Mouse (Mus musculus) erythroid progenitor cell, adult 5-6 weeks (primary cell): ENCODE results near the gene Ctxn1. TPM values are rescaled to one million over a fixed set of nuclear protein-coding genes. Genes with fewer than 3 reads are reported as not detected.

ENCODE experiments used
- ATAC-seq: replicated peaks from 2 replicates; pipeline ENCODE4 v1.8.0; 2016; ENCODE audit warnings: moderate number of reproducible peaks, mild to moderate bottlenecking, moderate TSS enrichment, inconsistent platforms; ENCODE audit not compliant: poor library complexity, low FRiP score, severe bottlenecking
- total RNA-seq, 2 experiments: library from RNA; stranded (forward) in 1 of 2; stranded (reverse) in 1 of 2; fragments of 150-400 nt in 1 of 2; fragments of 186-747, 209-891 nt in 1 of 2; gene quantifications; 2 replicates each; pipeline versions ENCODE4 v1.2.3 to v1.2.4; 2015 to 2017; ENCODE audit warnings: low replicate concordance in 2 of 2

The Ctxn1 gene
- total RNA-seq, 2 experiments from 2014 or later = 1.1 TPM; not detected in 1

GRCm38 (mm10) chr8:4252116-4252760 is 6.8 kb downstream of the Ctxn1 start:
- no peak for ATAC-seq

DNA sequence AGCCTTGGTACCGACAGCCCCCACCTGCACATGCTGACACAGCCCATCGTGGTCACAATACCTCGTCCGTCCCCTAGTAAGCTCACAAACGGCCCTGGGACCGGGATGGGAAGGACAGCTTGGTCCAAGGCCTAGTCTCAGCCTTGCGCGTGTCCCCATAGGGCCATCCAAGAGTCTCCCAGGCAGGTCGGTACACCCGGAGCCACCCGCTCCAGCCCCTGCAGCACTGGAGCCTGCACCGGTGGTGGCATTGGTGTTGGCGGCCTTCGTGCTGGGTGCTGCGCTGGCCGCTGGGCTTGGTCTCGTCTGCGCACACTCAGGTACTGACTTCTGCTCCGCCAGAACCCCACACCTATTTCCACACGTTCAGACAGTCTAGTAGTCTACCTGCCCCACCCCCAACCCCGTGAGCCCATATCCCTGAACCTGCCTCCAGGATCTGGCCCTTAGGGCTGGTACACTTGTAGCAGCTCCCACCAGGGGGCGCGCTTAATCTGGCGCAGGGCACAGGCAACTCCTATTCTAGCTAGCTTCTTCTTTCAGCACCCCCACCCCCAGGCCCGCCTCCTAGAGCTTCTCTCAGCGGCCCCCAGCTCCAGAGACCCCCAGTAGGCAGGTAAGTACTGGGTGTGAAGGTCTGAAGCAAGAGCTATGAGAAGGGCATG is 8.6 kb downstream of the Ctxn1 start:
- ATAC-seq = peak; percentile 52

GRCm38 (mm10) chr8:4249213-4249612 is 9.9 kb downstream of the Ctxn1 start:
- ATAC-seq = no peak

GRCm38 (mm10) chr8:4247951-4248540 is 11.0 kb downstream of the Ctxn1 start, which contains the start of gene Tgfbr3l:
Tgfbr3l (plus strand) TSS chr8:4248214.
- no peak for ATAC-seq

GRCm38 (mm10) chr8:4247241-4247640 is 11.8 kb downstream of the Ctxn1 start:
- no peak for ATAC-seq

GRCm38 (mm10) chr8:4245737-4246136 is 13.3 kb downstream of the Ctxn1 start:
- no peak for ATAC-seq

DNA sequence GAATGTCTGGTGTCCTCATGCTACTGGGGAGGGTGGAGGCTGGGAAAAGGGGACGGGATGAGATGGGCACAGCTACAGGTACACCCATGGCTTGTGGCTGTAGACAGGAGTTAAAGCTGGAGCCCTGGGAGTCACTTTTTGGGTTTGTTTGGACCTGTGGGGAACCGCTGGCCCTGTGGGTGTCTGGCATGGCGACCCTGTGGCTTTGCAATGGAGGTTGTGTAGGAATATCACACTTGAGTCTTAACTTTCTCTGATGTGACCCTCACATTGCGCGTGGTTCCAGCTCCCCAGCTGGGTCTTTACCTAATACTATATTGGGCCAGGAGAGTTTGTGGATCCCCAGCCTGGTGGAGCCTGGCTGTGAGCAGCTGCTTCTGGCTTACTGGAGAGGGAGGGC is 14.0 kb downstream of the Ctxn1 start:
- ATAC-seq = no peak

DNA sequence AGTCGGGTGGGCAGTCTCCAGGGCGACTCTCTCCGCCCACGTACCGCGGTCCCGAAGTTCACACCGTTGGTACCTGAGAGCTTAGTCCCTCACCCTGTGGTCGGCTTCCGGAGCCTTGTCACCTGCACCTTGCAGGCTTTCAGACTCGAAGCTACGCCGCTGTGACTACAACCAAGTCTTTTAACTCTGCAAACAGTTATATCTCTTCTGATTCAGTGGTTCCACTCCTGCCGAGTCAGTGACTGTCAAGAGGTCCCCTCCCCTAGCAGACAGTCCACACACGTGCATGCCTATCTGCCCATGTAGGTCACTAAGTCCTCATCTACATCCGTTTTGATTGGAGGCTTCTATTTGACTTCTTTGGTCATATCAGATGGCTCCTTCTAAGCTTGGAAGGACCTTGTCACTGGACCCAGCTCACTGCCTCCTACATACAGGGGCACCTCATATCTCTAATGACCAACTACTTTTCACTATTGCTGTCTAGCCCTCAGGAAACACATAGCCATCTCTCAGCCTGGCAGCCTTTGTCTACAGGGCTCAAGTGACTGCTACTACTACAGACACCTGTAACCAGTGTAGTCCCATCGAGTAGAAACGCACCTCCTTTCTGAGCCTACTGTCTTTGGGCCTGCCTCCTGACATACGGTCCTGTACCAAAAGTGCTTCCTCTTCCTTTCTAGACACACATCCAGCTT is 19.7 kb downstream of the Ctxn1 start:
- peak; percentile 7 for ATAC-seq

DNA sequence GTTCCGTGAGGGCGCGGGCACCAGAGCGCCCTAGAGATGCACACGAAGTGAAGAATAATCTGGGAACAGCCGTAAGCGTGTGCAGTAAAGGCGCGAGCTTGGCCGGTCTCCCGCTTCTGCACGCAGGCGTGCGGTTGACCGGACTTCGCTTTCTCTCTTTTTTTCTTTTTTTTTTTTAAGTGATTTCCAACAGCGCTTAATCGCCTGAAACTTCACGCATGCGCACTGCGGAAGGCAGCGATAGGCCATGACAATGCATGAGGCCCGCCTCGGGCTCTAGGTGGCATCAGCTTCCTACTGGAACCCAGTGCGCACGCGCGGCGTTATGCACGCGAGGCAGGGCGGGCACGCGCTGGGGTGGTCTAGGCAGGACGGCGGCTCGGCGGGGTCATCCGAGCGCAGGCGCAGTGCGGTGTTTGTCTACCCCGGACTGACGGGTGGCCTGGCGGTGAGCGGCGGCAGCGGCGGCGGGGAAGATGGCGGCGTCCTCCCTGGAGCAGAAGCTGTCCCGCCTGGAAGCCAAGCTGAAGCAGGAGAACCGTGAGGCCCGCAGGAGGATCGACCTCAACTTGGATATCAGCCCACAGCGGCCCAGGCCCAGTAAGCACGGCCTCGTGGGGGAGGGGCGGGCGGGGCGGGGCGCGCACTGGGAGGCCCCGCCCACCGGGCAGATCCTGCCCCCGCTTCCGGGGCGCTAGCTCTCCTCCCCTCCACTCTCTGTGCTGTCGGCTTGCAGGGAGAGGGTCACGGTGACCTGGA is 20.5 kb downstream of the Ctxn1 start, which contains the start of the genes Map2k7 and Gm49320:
TSS of gene Map2k7 (plus strand) at position 307 of the 759 bp plus-strand sequence.
TSS of gene Gm49320 (plus strand) at position 432 of the 759 bp plus-strand sequence.
- ATAC-seq = peak; percentile 82

GRCm38 (mm10) chr8:4237814-4238433 is 21.1 kb downstream of the Ctxn1 start:
- peak; percentile 2 for ATAC-seq

- ATAC-seq = no peak
Measured at GRCm38 (mm10) chr8:4230612-4231351, 28.3 kb downstream of the Ctxn1 start.

DNA sequence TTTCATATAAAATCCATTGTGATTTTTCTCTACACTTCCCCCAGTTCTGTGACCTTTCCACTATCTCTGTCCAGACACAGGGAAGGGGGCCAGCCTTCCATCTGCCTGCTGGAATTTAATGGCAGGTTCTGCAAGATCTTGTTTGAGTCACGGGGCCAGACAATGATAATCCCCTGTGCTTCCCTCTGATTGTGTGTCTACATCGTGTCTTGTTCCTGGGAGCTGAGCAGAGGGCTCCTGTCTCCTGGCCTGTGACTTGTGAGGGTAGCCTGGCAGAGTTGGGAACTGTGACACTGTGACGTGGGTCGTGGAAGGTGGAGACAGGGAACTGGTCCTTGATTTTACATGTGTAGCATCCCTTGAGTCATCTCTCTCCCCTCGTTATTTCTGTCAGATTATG is 29.3 kb downstream of the Ctxn1 start:
- ATAC-seq = no peak

- ATAC-seq = no peak
Measured at GRCm38 (mm10) chr8:4227919-4228318, 31.2 kb downstream of the Ctxn1 start.

- peak; percentile 67; the same call in 1 of the 2 replicates for ATAC-seq
Measured at GRCm38 (mm10) chr8:4226739-4227347, 32.2 kb downstream of the Ctxn1 start, which contains the start of gene Lrrc8e. Lrrc8e (plus strand) TSS chr8:4226827.

DNA sequence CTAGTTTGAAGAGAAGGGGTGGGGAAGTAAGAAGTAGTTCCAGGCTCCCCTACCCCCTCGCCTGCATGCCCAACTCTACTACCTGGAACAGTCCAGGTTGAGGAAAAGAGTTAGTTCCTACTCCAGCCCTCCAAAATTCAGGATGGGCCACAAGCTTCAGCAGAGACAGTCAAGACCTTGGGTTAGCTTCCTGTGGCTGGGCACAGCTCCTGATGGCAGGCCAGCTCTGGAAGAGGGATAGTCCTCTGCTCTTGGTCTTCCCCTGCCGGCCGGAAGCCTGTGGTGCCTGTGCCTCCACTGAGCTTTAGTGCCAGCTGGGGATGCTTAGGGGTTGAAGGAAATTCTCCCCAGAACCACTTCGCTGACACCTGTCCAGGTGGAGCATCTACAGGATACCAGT is 32.8 kb downstream of the Ctxn1 start:
- no peak for ATAC-seq

DNA sequence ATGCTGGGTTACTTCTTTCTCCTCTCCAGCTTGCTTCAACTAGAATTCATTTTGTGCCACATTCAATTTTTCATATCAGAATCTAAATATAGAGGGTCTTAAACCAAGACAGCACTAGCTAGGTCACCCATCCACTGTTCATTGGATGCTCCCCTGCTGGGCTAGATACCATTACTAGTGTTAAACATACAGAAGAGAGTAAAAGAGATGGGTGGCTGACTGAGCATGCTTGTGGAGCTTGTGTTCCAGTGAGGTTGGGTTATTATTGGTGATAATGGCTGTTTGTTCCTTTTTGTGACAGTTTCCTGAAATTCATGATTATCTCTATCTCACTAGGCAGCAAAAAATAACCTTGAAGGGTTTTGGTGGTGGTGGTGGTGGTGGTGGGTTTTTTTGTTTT is 37.0 kb downstream of the Ctxn1 start:
- no peak for ATAC-seq

DNA sequence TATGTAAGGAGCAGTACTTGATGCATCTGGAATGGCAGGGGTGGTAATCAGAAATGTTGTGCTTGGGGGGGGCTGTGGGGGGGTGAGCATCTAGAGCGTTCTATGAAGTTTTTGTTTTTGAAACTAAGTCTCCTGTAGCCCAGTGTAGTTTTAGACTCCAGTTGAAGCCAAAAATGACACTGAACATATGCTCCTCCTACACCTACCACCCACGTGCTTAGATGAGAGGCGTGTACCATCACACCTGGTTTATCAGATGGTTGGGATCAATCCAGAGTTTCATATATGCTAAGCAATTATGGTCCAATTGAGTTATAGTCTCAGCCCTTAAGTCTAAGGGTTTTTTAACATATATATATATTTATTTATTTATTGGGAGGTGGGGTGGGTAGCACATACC is 39.5 kb downstream of the Ctxn1 start:
- ATAC-seq = no peak
